Mouse (Mus musculus): Measurements from ENCODE around the gene Hivep3. TPM values are rescaled to one million over a fixed set of nuclear protein-coding genes. Genes with fewer than 3 reads are reported as not detected.

Hivep3 gene
- polyA plus RNA-seq, 1 experiment, result 5.4 TPM

DNA sequence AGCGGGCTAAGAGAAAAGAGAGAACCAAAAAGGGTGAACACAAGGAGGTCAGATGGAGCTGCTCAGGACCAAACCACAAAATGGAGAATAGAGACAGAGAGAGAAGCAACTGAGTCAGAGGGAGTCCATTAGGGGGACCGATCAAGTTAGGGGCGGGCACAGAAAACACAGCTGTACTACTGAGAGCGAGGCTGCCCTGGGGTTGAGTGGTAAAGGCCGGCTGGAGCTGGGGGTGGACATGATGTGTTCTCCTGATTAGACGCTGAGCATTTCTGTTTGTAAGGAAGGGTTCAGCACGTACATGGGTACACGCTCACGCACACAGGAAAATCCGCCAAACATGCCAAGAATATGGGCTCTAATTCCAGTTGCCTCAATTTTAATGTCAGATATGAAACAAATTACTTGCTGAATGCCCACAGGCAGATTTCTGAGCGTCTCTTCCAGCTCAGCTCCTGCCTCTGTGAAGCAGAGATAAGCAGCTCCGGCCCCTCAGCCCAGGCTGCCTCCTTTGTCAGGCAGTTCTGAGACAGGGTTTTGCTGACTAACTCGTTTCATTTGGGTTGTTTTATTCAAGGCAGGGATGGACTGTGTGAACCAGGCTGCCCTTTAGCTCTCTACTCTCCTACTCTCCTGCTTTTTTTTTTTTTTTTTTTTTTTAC lies 161.3 kb downstream of the Hivep3 start:
- 82% methylated on average over 13 of the region's 13 CpGs for WGBS
- no peak for DNase-seq (ENCODE audit: low read depth, low spot score)

DNA sequence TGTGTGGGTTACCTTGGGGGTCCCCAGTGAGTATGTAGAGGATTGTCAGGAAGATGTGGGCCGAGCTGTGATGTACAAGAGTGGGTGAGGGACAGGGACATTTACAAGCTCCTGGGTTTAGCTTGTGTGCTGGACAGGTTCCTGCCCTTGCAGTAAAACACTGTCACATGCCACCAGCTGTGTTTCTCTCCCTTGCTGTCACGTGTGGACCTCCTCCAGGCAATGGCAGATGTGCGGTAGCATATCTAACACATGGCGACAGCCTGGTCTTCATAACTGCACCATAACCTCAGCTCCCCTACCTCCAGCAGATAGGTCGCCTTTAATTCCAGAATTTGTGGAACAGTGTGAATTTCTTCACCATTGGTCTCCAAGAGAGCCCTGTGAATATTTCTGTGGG lies 161.9 kb downstream of the Hivep3 start:
- WGBS, result 75% methylated on average over 5 of the region's 5 CpGs
- no peak for DNase-seq (ENCODE audit: low read depth, low spot score)

DNA sequence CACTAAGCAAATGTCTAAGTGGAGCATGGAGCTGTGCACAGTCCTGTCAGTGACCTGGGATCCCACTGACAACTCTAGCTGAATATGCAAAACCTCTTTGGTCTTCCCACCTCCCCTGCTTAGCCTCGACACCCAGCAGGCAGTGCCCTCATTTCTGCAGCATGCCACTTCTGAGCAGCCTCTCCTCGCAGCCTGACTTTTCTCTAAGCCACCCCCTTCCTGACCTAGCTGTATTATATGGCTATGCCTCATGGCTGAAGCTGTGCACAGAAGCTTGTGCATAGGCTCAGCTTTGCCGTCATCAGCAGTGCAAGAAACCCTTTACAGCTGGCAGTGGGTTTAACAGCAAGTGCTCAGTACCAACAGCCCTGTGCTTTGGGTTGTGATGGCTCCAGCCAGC lies 163.0 kb downstream of the Hivep3 start:
- no peak for DNase-seq (ENCODE audit: low read depth, low spot score)
- WGBS, result 79% methylated on average over 3 of the region's 3 CpGs

DNA sequence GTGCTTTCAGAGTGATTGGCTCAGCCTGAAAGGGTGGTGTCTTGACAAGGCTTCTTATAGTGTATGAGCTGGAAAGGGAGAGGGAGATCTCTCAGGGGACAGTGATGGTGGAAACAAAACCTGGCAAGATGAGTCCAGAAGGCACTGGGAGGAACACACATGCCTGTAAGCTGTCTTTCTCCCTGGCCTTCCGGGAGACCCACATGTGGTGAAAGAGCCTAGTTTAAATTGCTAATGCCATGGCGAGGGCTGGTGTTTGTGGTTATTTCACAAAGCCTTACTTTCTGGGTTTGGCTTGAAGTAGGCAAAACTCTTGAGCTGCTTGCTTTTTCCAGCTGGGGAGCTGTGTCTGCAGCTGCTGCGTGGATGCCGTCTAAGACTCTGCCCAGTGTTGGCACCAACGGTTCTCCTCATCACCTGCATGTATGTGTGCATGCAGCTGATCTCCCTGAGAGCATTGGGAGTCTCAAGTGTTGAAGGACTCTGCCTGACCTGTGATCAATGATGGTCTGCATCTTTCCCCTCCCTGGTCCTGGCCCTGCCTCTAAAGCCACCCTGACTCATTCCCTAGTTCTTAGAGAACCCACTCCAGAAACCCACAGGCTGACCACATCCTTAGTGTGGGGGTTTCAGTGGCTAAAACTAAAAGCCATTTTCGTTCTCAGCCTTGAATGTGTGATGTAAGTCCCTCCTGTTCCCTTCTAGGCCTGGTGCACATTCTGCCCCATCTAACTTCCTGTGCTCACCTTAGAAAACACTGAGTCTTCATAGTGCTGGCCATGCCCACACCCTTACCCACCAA lies 163.7 kb downstream of the Hivep3 start:
- WGBS, result 75% methylated on average over 6 of the region's 6 CpGs
- DNase-seq (ENCODE audit: low read depth, low spot score), result no peak

DNA sequence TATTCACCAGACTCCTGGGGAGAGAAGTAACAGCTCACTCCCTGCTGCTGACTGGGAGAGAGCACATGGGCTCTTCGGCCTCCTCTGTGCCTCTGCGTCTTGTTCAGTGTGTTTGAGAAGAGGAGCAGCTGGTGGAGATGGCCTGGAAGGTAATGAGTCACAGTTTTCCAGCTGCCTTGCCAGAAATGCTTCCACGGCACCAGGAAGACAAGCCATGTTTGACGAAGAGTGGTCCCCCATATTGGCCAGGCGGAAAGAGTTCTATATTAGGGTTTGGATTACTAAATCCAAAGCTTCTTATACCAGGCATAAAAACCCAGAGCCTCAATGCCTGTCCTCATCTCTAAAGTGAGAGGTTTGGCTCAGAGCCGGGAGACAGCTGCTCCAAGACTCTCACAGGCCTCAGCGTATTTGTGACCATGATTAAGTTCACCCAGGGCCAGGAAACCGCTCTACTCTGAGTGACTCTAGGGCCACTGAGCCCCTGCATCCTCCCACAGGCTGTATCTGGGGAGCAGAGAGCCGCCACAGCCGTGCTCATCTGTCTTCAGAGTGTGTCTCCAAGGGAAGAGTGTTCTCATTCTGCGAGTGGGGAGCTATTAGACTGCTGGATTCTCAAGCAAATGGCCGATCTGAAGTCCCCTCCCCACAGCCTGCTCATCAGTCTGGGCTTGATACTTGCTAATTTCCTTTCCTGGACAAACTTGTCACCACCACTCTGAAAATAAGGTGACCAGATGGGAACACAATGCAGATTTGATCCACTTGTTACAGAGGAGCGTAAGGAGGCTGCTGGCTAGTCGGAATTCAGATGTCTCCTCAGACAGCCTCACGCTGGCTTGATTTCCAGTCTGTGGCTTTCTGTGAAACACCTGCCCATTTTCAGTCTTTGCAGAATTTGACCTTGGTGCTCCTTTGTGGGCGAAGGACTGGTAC lies 168.2 kb downstream of the Hivep3 start:
- WGBS, result 72% methylated on average over 16 of the region's 16 CpGs
- DNase-seq (ENCODE audit: low read depth, low spot score), result no peak

DNA sequence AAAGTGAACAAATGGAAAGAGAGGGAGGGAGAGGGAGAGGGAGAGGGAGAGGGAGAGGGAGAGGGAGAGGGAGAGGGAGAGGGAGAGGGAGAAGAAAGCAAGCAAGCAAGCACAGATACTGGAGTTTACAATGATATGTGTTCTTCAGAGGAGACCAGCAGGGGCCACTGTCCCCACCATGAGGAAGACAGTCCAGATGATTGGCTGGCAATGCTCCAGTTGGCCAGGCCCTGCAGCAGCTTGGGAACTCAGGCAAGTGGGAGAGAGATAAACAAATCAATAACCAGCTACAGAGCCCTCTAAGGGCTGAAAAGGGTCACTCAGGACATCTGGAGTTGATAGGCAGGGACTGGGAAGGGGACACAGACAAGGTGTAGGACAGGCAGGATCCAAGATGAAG lies 169.7 kb downstream of the Hivep3 start:
- no peak for DNase-seq (ENCODE audit: low read depth, low spot score)

DNA sequence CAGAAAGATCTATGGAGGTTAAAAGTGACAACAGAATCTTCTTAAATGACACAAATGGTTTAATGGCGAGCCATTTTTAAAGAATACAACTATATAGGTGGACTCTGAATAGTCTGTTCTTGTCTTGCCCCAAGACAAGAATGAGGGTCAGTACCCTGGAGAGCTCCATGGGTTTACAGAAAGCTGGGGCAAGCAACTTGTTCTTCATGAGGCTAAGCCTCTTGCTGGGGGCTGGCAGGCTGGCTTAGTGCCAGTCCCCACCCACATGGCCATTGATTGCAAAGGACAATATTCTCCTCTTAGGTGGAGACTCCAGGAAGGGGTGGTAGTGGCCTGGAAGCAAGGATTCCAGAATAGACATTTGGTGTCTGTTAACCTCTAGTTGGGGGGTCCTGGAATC lies 170.2 kb downstream of the Hivep3 start:
- 33% methylated on average over 1 of the region's 1 CpGs for WGBS
- DNase-seq (ENCODE audit: low read depth, low spot score), result no peak

DNA sequence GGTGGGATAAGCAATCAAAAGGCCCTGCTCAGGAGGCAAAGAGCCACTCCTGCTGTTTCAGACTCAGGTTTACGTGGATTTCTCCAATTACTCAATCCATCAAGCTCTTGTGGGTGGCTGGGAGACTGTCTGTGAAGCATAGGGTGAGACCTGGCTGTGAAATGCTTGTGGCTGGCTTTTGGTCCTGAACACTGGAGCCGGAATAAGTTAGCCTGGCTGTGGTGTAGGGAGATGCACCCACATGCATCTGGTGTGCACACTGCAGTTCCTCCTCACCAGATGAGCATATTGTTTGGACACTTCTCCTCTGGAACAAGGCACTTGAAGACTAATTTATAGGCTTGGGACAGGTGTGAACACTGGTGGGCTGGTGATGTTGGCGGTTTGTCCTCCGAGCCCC lies 170.7 kb downstream of the Hivep3 start:
- DNase-seq (ENCODE audit: low read depth, low spot score), result no peak
- 93% methylated on average over 4 of the region's 4 CpGs for WGBS

DNA sequence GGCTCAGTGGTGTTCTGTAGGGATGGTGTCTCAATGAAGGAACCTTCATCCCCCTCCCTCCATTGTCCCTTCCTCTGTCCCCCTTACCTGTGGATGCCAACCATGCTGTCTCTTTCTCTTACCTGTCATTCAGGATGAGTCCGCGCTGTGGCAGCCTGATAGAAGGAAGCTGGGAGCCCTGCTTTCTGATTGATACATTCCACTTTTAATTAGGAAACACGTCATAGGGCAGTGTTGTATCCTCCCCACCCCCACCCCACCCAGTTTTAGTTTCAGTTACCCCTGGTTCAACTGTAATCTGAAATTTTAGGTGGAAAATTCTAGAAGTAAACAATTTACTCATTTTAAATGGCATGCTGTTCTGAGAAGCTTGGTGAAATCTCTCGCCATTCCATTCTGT lies 173.5 kb downstream of the Hivep3 start:
- DNase-seq (ENCODE audit: low read depth, low spot score), result no peak
- 78% methylated on average over 4 of the region's 4 CpGs for WGBS

DNA sequence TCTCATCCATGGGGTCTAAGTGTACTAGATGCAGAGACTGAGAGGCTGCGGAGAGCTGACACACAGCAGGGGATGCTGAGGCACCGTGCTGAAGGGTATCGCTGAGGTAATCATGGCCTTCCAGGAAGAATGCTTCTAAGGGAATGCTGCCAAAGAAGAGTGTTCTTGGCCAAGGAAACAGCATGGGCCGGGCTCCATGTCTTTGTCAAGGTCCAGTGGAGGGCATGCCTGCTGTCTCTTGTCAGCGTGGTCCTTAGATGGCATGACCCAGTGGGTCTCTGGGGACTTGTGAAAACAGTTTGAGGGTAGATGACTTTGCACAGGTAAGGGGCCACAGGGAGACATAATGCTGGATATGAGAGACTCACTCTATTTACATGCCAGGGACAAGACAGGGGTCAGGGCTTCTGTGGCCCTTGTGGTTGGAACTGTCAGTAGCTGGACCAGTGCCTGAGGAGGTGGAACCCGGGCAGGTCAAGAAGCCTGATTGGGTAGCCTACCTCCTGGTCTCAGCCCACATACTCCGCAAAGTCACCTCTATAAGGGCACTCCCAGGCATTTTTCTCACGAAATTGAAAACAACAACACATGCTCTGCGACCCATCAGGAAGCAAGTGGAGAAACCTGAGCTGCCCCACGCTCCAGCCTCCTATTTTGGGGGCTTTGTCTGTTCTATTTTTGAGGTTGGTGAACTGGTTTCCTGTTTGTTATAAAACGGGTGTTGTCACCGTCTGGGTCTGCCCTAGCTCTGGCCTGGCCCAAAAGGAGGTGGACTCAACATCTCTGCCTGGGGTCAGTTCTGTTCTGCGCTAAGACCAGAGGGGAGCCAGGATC lies 177.7 kb downstream of the Hivep3 start:
- WGBS, result 64% methylated on average over 13 of the region's 13 CpGs
- no peak for DNase-seq (ENCODE audit: low read depth, low spot score)

DNA sequence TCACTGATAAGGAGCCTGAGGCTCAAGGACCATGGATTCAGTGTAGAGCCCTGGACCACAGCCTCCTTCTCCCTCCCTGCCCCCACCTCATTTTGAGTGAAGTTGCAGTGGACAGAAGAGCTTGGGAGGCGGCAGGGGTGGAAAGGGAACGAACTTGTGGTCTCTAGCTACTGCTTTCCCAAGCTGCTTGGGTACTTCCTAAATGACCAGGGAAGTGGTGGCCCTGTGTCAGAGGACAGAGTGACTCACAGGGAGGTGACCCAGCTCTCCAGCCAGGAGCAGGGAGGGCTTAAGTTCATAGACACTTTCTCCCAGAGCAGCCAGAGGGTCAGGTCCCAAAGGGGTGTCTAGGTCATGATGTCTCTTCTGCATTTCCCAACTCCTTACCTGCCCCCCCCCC lies 178.6 kb downstream of the Hivep3 start:
- no peak for DNase-seq (ENCODE audit: low read depth, low spot score)
- 85% methylated on average over 2 of the region's 2 CpGs for WGBS

DNA sequence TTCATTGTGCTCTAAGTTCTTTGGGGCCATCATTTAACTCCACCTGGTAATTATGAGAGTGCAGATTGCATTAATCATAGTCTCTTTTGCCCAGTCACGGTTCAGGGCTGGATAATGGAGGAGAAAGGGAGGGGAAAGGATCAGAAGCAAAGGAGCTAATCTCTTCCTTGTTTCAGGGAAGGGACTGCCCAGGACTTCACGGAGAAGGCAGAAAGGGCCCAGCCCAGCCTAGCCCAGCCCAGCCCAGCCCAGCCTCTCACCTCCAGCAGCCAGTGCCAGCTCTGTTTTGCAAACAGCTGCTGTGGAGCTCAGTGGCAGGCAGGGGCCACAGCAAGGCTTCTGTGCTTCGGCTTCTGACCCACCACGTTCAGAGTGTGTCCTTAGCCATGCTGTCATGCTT lies 180.6 kb downstream of the Hivep3 start:
- DNase-seq (ENCODE audit: low read depth, low spot score), result peak; percentile 46
- WGBS, result 21% methylated on average over 4 of the region's 4 CpGs

DNA sequence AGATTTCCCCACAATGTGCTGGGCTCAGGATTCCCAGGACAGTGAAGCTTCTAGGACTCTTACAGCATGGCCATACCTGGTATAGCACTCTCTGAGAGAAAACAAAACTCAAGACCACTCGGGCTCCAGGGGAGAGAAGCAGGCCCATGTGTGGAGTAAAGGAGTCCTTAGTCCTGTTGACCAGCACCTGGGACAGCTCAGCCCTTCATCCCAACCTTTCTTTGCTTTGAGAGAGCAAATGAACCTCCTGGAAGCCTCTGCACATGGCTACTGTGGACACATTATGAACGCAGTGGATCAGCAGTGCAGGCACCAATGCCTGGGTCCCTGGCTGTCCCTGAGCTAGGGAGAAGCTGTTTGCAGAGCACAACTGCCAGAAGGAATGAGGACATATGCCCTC lies 181.5 kb downstream of the Hivep3 start:
- DNase-seq (ENCODE audit: low read depth, low spot score), result no peak
- 81% methylated on average over 2 of the region's 2 CpGs for WGBS

DNA sequence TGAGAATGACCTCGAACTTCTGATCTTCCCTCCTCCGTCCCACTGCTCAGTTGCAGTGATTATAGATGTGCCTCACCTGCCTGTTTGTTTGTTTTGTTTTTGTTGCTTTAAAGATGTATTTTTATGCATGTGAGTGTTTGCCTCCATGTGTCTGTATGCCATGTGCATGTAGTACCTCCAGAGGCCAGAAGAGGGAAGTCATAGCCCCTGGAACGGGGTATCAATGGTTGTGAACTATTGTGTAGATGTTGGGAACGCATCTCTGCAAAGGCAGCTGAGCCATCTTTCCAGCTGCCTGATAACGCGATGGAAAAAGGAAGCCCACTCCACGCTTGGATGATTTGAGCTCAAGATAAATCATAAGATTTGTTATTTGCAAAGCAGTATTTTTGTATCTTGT lies 183.9 kb downstream of the Hivep3 start:
- WGBS, result 84% methylated on average over 7 of the region's 7 CpGs
- no peak for DNase-seq (ENCODE audit: low read depth, low spot score)

DNA sequence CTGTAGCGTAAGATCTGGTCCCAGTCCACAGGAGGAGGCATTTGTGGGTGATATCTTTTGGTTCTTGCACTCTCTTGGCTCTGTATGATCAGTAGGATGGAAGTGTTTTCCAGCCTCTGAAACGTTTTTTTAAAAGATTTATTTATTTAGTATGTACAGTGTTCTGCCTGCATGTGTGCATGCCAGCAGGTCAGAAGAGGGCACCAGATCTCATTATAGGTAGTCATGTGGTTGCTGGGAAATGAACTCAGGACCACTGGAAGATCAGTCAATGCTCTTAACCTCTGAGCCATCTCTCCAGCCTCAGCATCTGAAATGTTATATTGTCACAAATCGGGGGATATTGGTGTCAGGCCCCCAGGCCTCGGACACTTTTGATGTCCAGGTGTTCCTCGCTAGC lies 185.8 kb downstream of the Hivep3 start:
- no peak for DNase-seq (ENCODE audit: low read depth, low spot score)
- WGBS, result 76% methylated on average over 5 of the region's 5 CpGs

DNA sequence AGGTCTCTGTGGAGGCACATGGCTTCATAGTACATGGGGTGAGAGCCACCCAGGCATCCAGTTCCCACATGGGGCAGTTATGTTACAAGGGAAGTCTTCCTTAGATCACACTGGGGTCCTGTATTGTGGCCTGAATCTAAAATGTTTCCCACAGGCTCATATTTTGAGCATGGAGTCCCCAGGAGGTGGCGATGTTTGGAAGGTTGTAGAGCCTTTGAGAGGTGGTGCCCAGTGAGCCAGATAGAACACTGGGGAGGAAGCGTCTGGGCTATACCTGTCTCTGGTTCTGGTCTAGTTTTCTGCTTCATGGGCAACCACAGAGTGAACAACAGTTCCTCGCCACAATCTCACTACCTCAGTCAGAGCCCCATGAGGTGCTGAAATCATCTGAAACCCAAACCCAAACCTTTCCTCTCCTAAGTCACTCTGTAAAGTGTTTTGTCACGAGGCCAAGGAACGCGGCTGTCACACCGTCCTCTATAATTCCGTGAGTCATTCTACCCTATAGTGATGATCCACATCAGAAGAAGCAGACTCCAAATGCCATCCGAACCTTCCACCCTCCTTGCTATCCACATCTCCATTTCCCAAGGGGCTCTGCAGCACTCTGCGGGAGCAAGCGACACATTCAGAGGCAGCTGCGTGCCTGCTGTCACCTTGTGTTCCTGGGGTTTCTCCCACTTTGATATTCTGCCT lies 187.6 kb downstream of the Hivep3 start:
- 87% methylated on average over 12 of the region's 12 CpGs for WGBS
- no peak for DNase-seq (ENCODE audit: low read depth, low spot score)

DNA sequence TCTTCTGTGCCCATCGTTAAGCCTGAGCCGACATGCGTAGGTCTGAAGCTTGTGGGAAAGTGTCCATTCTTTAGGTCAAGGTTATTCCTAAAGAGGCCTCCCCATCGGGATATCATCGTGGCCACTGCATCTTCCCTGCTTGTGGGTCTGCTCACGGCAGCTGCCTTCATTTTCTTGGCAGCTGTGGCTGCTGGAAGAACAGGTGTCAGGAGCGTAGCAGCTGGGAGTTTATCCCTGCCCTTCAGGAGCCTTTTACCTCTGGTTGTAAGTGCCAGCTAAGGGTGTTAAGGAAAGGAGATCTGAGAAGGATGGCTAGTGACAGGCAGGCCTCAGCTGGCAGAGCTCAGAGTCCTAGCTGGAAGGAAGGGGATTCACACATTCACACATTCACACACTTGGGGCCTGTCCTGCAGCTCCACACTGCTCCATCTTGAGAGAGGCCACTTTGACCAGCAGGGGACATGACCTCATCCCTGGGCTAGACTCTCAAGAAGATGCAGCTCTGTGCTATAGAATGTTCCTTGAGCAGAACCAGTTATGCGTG lies 188.2 kb downstream of the Hivep3 start:
- no peak for DNase-seq (ENCODE audit: low read depth, low spot score)
- 84% methylated on average over 8 of the region's 8 CpGs for WGBS

DNA sequence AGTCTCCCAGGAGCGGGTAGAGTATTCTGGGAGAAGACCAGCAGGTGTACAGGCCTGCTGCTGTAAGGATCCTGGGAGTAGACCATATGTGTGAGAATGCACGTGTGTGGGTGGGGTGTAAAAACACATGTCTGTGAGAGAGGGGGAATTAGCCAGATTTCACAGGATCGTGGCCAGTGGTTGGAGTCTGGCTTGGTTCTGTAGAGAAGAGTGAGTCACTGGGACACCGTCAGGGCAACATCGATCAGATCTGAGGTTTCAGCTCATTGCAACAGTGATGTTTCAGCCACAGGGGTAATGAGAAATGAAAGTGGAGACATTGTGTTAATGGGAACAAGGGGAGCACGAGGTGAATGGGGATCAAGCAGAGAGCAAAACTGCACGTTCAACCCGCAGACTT lies 189.4 kb downstream of the Hivep3 start:
- no peak for DNase-seq (ENCODE audit: low read depth, low spot score)
- 88% methylated on average over 8 of the region's 8 CpGs for WGBS

DNA sequence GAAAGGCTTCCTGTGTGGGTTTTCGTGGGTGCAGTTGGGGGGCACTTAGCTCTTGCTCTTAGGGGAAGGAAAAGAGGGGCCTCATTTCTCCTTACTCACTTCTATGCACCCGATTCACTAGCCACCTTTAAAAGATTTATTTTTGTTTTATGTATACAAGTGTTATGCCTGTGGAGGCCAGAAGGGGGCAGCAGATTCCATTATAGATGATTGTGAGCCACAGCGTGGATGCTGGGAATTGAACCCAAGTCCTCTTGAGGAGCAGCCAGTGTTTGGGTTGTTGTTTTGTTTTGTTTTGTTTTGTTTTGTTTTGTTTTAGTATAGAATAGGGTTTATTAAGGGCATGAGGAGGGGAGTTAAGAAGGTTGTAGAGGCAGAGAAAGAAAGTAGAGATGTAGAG lies 189.8 kb downstream of the Hivep3 start:
- WGBS, result 88% methylated on average over 3 of the region's 3 CpGs
- DNase-seq (ENCODE audit: low read depth, low spot score), result no peak

Measured in large intestine, adult 2 months (tissue).